Mouse (Mus musculus) megakaryocyte, embryonic 14.5 days (primary cell): ENCODE data around the gene Gramd2.

Source experiments
- FLI1 ChIP-seq: IDR thresholded peaks from 2 replicates; pipeline ENCODE4 v1.6.1; 2012; ENCODE audit warnings: low read length, inconsistent platforms, mixed read lengths
- GATA1 ChIP-seq: IDR thresholded peaks from 3 replicates; pipeline ENCODE4 v1.6.1; 2012; ENCODE audit warnings: mixed read lengths, low read length, inconsistent platforms, borderline replicate concordance

DNA sequence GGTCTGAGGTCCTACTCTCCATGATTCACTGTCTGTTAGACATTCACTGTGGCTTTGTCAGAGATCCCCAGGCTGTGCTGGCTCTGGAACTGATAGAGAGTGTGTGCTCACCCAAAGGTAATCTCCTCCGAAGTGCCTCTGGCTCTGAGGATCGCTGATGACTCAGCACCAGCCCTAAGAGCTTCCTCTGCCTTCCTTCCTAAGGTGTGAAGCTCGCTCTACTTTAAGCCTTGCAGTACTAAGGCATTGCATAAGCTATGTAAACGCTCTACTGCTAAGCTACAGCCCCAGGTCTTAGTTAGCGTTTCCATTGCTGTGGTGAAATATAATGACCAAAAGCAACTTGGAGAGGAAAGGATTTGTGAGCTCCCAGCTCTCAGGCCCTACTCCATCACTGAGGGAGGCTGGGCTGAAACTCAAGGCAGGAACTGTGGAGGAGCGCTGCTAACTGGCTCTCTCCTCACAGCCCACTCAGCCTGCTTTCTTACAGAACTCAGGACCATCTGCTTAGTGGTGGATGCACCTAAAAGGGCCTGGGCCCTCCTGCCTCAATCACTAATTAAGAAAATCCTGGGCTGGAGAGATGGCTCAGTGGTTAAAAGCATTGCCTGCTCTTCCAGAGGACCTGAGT is 7.6 kb downstream of the Gramd2 start:
- no peak for TF ChIP-seq GATA1
- no peak for TF ChIP-seq FLI1
